Mouse (Mus musculus): Measurements from ENCODE around the gene Rbm4b. TPM values are rescaled to one million over a fixed set of nuclear protein-coding genes. Genes with fewer than 3 reads are reported as not detected.
"Not testable (repeated sequence)": the region's sequence is repeated elsewhere in the genome, so short reads cannot be mapped to it uniquely, and the experiment has no call there.

Gene Rbm4b
- polyA plus RNA-seq, 1 experiment from 2014 or later, result 41.6 TPM

DNA sequence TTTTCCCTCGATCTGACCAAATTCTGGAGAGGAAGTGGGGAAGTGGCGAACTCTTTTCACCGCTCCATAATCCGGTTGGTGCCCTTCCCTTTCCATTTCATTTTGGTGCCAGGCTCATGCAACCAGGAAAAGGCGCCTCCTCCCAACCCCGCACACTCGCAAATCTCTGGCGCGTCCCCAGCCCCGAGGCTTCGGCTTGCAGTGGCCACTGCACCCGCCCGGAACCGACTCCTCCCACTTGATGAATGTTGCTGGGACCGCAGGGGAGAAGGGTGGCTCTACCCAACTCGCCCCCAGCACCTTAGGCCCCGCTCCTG lies 54.4 kb downstream of the Rbm4b start:
- no peak for ATAC-seq
- WGBS, result under 1% methylated on average over 17 of the region's 17 CpGs
- peak overlapping the region; percentile 96 for H3K27ac ChIP-seq (ENCODE audit: low read length)
- peak overlapping the region; percentile 87 for H3K9ac ChIP-seq (ENCODE audit: low read depth, low read length)
- no peaks in the 10 kb centered on the region for H3K36me3 ChIP-seq (ENCODE audit: control insufficient read depth, insufficient read depth, low read length)
- H3K4me2 ChIP-seq (ENCODE audit: low read depth, low read length), result peak overlapping the region; percentile 86
- peaks cover 20% of the 10 kb centered on the region for H3K4me1 ChIP-seq (ENCODE audit: control insufficient read depth, insufficient read depth, low read length)
- H3K4me3 ChIP-seq (ENCODE audit: low read length), result peak overlapping the region; percentile 96
- no peaks in the 10 kb centered on the region for H3K27me3 ChIP-seq (replicated peaks; ENCODE audit: control insufficient read depth, insufficient read depth, low read length)
- H3K9me3 ChIP-seq (ENCODE audit: control insufficient read depth, low read length), result no peaks in the 10 kb centered on the region

DNA sequence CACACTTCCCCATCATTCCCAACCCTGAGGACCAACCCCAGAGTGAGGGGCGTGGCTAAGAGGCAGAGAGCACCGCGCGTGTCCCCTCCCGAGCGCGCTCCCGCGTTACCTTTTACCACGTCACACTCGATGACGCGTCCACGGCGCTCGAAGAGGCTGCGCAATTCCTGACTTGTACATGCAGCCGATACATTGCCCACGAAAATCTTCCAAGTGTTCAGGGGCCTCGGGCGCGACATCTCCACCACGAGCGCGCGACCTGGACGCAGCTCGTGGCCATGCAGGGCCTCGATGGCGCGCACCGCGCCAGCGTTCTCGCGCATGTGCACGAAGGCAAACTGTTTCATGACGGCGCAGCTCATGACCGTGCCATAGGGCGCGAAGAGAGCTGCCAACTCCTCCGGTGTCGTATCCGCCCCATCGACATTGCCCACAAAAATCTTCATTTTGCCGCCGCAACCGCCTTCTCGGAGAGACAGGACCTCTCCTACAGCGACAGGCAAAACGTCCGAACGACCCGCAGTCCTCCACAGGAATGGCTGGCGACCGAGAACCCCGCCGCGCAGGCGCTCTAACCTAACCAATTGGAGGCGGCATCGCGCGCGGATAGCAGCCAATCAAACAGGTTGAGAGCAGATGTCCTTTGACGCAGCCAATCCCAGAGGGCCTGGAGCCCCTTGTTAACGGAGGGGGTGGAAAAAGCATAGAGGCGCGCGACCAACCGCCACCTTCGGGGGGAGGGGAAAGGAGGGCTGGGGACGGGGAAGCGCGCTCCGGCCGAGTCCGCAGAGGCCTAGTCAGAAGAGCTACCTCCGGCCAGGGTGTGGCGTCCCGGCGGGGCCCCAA lies 55.0 kb downstream of the Rbm4b start, which contains the start of the genes Gm21992 and Rbm14:
Gm21992 (minus strand) TSS at position 550 of the 846 bp plus-strand sequence.
Rbm14 (minus strand) TSS at position 572 of the 846 bp plus-strand sequence.
- Histone ChIP-seq H3K9ac (ENCODE audit: low read depth, low read length) (peak within 1 kb of the TSS; percentile 87), H3K27me3 (replicated peaks; ENCODE audit: control insufficient read depth, insufficient read depth, low read length) (no peaks in the 10 kb centered on the region), H3K4me3 (ENCODE audit: low read length) (peak within 1 kb of the TSS; percentile 96), H3K4me2 (ENCODE audit: low read depth, low read length) (peak within 1 kb of the TSS; percentile 86), H3K4me1 (ENCODE audit: control insufficient read depth, insufficient read depth, low read length) (peaks cover 20% of the 10 kb centered on the region), H3K36me3 (ENCODE audit: control insufficient read depth, insufficient read depth, low read length) (no peaks in the 10 kb centered on the region), H3K27ac (ENCODE audit: low read length) (peak within 1 kb of the TSS; percentile 96), H3K9me3 (ENCODE audit: control insufficient read depth, low read length) (no peaks in the 10 kb centered on the region)
- under 1% methylated on average over 83 of the region's 83 CpGs for WGBS
- ATAC-seq, result peak; percentile 99

- Histone ChIP-seq H3K27ac (ENCODE audit: low read length) (peak overlapping the region; percentile 96), H3K4me3 (ENCODE audit: low read length) (peak overlapping the region; percentile 96), H3K36me3 (ENCODE audit: control insufficient read depth, insufficient read depth, low read length) (no peaks in the 10 kb centered on the region), H3K27me3 (replicated peaks; ENCODE audit: control insufficient read depth, insufficient read depth, low read length) (no peaks in the 10 kb centered on the region), H3K4me2 (ENCODE audit: low read depth, low read length) (peak overlapping the region; percentile 60), H3K9ac (ENCODE audit: low read depth, low read length) (peak overlapping the region; percentile 84), H3K9me3 (ENCODE audit: control insufficient read depth, low read length) (no peaks in the 10 kb centered on the region), H3K4me1 (ENCODE audit: control insufficient read depth, insufficient read depth, low read length) (peaks cover 20% of the 10 kb centered on the region)
- 2% methylated on average over 12 of the region's 12 CpGs for WGBS
- ATAC-seq, result no peak
These were observed 55.6 kb downstream of the Rbm4b start for GRCm38 (mm10) chr19:4811909-4812242.

DNA sequence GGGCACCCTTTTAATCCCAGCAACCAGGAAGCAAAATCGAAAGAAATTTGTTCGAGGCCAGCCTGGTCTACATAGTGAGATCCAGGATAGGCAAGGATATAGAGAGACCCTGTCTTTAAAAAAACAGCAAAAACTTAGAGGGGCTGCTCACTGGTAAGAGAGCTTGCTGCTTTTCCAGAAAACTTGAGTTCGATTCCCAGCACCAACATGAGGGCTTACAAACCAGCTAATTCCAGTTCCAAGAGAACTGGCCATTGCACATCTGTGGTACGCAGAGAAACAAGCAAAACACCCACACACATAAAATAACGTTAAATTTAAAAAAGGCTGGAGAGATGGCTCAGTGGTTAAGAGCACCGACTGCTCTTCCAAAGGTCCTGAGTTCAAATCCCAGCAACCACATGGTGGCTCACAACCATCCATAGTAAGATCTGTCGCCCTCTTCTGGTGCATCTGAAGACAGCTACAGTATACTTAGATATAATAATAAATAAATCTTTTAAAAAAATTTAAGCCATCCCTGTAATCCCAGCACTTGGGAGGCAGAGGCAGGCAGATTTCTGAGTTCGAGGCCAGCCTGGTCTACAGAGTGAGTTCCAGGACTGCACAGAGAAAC lies 56.1 kb downstream of the Rbm4b start:
- ATAC-seq, result not testable (repeated sequence)
- WGBS, result 69% methylated on average over 8 of the region's 8 CpGs
- peak overlapping the region; percentile 84 for H3K9ac ChIP-seq (ENCODE audit: low read depth, low read length)

GRCm38 (mm10) chr19:4813015-4813414 lies 56.7 kb downstream of the Rbm4b start:
- H3K4me3 ChIP-seq (ENCODE audit: low read length), result no peak overlapping the region
- no peak overlapping the region for H3K27ac ChIP-seq (ENCODE audit: low read length)
- H3K4me2 ChIP-seq (ENCODE audit: low read depth, low read length), result no peak overlapping the region
- H3K9me3 ChIP-seq (ENCODE audit: control insufficient read depth, low read length), result no peaks in the 10 kb centered on the region
- H3K9ac ChIP-seq (ENCODE audit: low read depth, low read length), result no peak overlapping the region
- H3K4me1 ChIP-seq (ENCODE audit: control insufficient read depth, insufficient read depth, low read length), result peaks cover 15% of the 10 kb centered on the region
- H3K36me3 ChIP-seq (ENCODE audit: control insufficient read depth, insufficient read depth, low read length), result no peaks in the 10 kb centered on the region
- 84% methylated on average over 6 of the region's 6 CpGs for WGBS
- no peaks in the 10 kb centered on the region for H3K27me3 ChIP-seq (replicated peaks; ENCODE audit: control insufficient read depth, insufficient read depth, low read length)
- ATAC-seq, result no peak

More for the DNA sequence above, 56.1 kb downstream of the Rbm4b start:
- H3K27ac ChIP-seq (ENCODE audit: low read length), result peak overlapping the region; percentile 96
- peak overlapping the region; percentile 60 for H3K4me2 ChIP-seq (ENCODE audit: low read depth, low read length)
- not testable (repeated sequence) for H3K27me3 ChIP-seq (replicated peaks; ENCODE audit: control insufficient read depth, insufficient read depth, low read length); H3K9me3 ChIP-seq (ENCODE audit: control insufficient read depth, low read length); H3K36me3 ChIP-seq (ENCODE audit: control insufficient read depth, insufficient read depth, low read length)
- peaks cover 15% of the 10 kb centered on the region for H3K4me1 ChIP-seq (ENCODE audit: control insufficient read depth, insufficient read depth, low read length)
- peak overlapping the region; percentile 96 for H3K4me3 ChIP-seq (ENCODE audit: low read length)

Other genes starting within 250 kb of the Rbm4b start
- 16.6 and 17.7 TPM in 2 replicates for gene Pcx, start 246.0 kb upstream of the Rbm4b start, polyA plus RNA-seq (2015; fragmentation: Nextera tagmentation; extraction: Ambion mirVana)
- gene Lrfn4, start 140.8 kb upstream of the Rbm4b start, polyA plus RNA-seq (2015; fragmentation: Nextera tagmentation; extraction: Ambion mirVana), result 2.7 and 4.0 TPM in 2 replicates
- 66.0 and 69.2 TPM in 2 replicates for gene Rce1, start 130.9 kb upstream of the Rbm4b start, polyA plus RNA-seq (2015; fragmentation: Nextera tagmentation; extraction: Ambion mirVana)
- gene Gm960, start 57.8 kb upstream of the Rbm4b start, polyA plus RNA-seq (2015; fragmentation: Nextera tagmentation; extraction: Ambion mirVana), result 1.1 and 2.1 TPM in 2 replicates
- 0.77 and 0.88 TPM in 2 replicates for gene Sptbn2, start 45.3 kb upstream of the Rbm4b start, polyA plus RNA-seq (2015; fragmentation: Nextera tagmentation; extraction: Ambion mirVana)
- gene Rbm4, start 37.4 kb downstream of the Rbm4b start, polyA plus RNA-seq (2015; fragmentation: Nextera tagmentation; extraction: Ambion mirVana), result 47.3 and 49.4 TPM in 2 replicates
- gene Gm21992, start 55.1 kb downstream of the Rbm4b start, polyA plus RNA-seq (2015; fragmentation: Nextera tagmentation; extraction: Ambion mirVana), result 29.4 and 30.1 TPM in 2 replicates
- 73.1 and 77.0 TPM in 2 replicates for gene Rbm14, start 55.1 kb downstream of the Rbm4b start, polyA plus RNA-seq (2015; fragmentation: Nextera tagmentation; extraction: Ambion mirVana)
- gene Ccs, start 82.8 kb downstream of the Rbm4b start, polyA plus RNA-seq (2015; fragmentation: Nextera tagmentation; extraction: Ambion mirVana), result 61.4 and 65.8 TPM in 2 replicates
- gene Ccdc87, start 82.9 kb downstream of the Rbm4b start, polyA plus RNA-seq (2015; fragmentation: Nextera tagmentation; extraction: Ambion mirVana), result 0.06 TPM in 1 of 2 replicates, not detected in the other
- 24.0 and 26.3 TPM in 2 replicates for gene Ctsf, start 98.6 kb downstream of the Rbm4b start, polyA plus RNA-seq (2015; fragmentation: Nextera tagmentation; extraction: Ambion mirVana)
- gene Actn3, start 121.4 kb downstream of the Rbm4b start, polyA plus RNA-seq (2015; fragmentation: Nextera tagmentation; extraction: Ambion mirVana), result 1.1 and 1.3 TPM in 2 replicates
- 10.9 and 11.1 TPM in 2 replicates for gene Zdhhc24, start 122.2 kb downstream of the Rbm4b start, polyA plus RNA-seq (2015; fragmentation: Nextera tagmentation; extraction: Ambion mirVana)
- gene Bbs1, start 150.1 kb downstream of the Rbm4b start, polyA plus RNA-seq (2015; fragmentation: Nextera tagmentation; extraction: Ambion mirVana), result 2.4 and 2.8 TPM in 2 replicates
- gene Dpp3, start 171.8 kb downstream of the Rbm4b start, polyA plus RNA-seq (2015; fragmentation: Nextera tagmentation; extraction: Ambion mirVana), result 137 and 138 TPM in 2 replicates
- gene Peli3, start 186.6 kb downstream of the Rbm4b start, polyA plus RNA-seq (2015; fragmentation: Nextera tagmentation; extraction: Ambion mirVana), result 1.3 and 1.6 TPM in 2 replicates
- gene Mrpl11, start 205.7 kb downstream of the Rbm4b start, polyA plus RNA-seq (2015; fragmentation: Nextera tagmentation; extraction: Ambion mirVana), result 88.1 and 98.2 TPM in 2 replicates
- 0.13 and 0.22 TPM in 2 replicates for gene Npas4, start 233.8 kb downstream of the Rbm4b start, polyA plus RNA-seq (2015; fragmentation: Nextera tagmentation; extraction: Ambion mirVana)